Mouse (Mus musculus) kidney, postnatal 0 days (tissue): ENCODE data around the gene Catsper1. TPM values are rescaled to one million over a fixed set of nuclear protein-coding genes. Genes with fewer than 3 reads are reported as not detected.

Experiments used
- ATAC-seq: fragments of 200-750 bp; cut with Nextera tagmentation; replicated peaks from 2 replicates; pipeline ENCODE4 v1.8.0; 2017; ENCODE audit warnings: low read depth, moderate number of reproducible peaks, moderate TSS enrichment, moderate library complexity; ENCODE audit not compliant: low FRiP score
- DNase-seq: peaks from one replicate; pipeline ENCODE4 v3.0.0-alpha.2; 2016; ENCODE audit warnings: low spot score
- H3K27ac ChIP-seq: fragments of 300-500 bp; sonication (generic); 2 replicates; pipeline ENCODE4 v1.5.1; 2014; ENCODE audit warnings: mild to moderate bottlenecking
- H3K27me3 ChIP-seq: fragments of 300-500 bp; sonication (generic); 2 replicates; pipeline ENCODE4 v1.6.1; 2014; ENCODE audit warnings: low read length, mixed read lengths; ENCODE audit not compliant: insufficient read depth
- H3K36me3 ChIP-seq: fragments of 300-500 bp; sonication (generic); 2 replicates; pipeline ENCODE4 v1.6.1; 2014; ENCODE audit warnings: low read length, mixed read lengths; ENCODE audit not compliant: insufficient read depth
- H3K4me1 ChIP-seq: fragments of 300-500 bp; sonication (generic); replicated peaks from 2 replicates; pipeline ENCODE4 v1.6.1; 2014; ENCODE audit warnings: antibody characterized with exemption, low read length, mixed read lengths; ENCODE audit not compliant: insufficient read depth
- H3K4me2 ChIP-seq: fragments of 300-500 bp; sonication (generic); 2 replicates; pipeline ENCODE4 v1.6.1; 2014; ENCODE audit warnings: mild to moderate bottlenecking, low read length, moderate library complexity, mixed read lengths
- H3K4me3 ChIP-seq: fragments of 300-500 bp; sonication (generic); replicated peaks from 2 replicates; pipeline ENCODE4 v1.5.1; 2014; ENCODE audit warnings: low read depth, low read length
- H3K9ac ChIP-seq: fragments of 300-500 bp; sonication (generic); 2 replicates; pipeline ENCODE4 v1.6.1; 2014; ENCODE audit warnings: low read depth, low read length
- H3K9me3 ChIP-seq: fragments of 300-500 bp; sonication (generic); replicated peaks from 2 replicates; pipeline ENCODE4 v1.6.1; 2016; ENCODE audit warnings: low read length, inconsistent platforms, mixed read lengths
- CTCF ChIP-seq: IDR thresholded peaks from 2 replicates; pipeline ENCODE4 v1.5.1; 2016; ENCODE audit warnings: antibody characterized with exemption, low read depth, mild to moderate bottlenecking, moderate library complexity
- WGBS: fragments of 180-500 bp; shearing (Covaris S2); extraction: QIAGEN DNeasy Blood & Tissue Kit; methylation state at CpG from one replicate; pipeline ENCODE4 v1.1.7; 2014; 5-methylcytosine and 5-hydroxymethylcytosine counted together
- polyA plus RNA-seq: library from polyadenylated mRNA; unstranded; fragments of >200 nt; fragmentation: Nextera tagmentation; extraction: Ambion mirVana; gene quantifications from 2 replicates; pipeline ENCODE4 v1.2.1, GENCODE M21; 2015

The Catsper1 gene
- polyA plus RNA-seq, 1 experiment from 2014 or later = not detected

GRCm38 (mm10) chr19:5302455-5302854 is 33.1 kb upstream of the Catsper1 start:
- Histone ChIP-seq H3K9ac (no peak overlapping the region), H3K4me1 (peaks cover 8% of the 10 kb centered on the region; the same call in 1 of the 2 replicates), H3K4me3 (no peak overlapping the region), H3K27me3 (no peaks in the 10 kb centered on the region), H3K9me3 (no peaks in the 10 kb centered on the region), H3K4me2 (no peak overlapping the region), H3K36me3 (no peaks in the 10 kb centered on the region), H3K27ac (no peak overlapping the region)
- DNase-seq (peak; percentile 80), ATAC-seq (no peak)
- TF ChIP-seq CTCF = peak; percentile 82
- WGBS = 17% methylated on average over 4 of the region's 4 CpGs

DNA sequence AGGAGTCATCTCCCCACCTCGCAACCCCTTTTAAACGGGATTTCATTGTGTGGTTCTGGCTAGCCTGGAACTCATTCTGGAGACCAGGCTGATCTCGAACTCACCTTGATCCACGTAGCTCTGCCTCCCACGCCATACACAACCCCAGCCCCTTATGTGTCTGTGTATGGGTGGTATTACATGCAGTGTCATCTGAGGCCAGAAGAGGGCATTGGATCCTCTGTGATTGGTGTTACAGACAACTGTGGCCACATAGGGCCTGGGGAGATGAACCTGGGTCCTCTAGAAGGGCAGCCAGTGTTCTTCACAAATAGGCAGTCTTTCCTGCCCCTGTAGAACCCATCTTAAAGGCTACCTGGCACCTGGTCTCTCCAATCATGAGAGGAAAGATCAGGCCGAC is 29.3 kb upstream of the Catsper1 start:
- H3K27ac ChIP-seq = no peak overlapping the region
- no peaks in the 10 kb centered on the region for H3K4me1 ChIP-seq
- no peak overlapping the region for H3K9ac ChIP-seq
- peak; percentile 55 for TF ChIP-seq CTCF
- peak; percentile 21 for DNase-seq
- H3K9me3 ChIP-seq = no peaks in the 10 kb centered on the region
- H3K36me3 ChIP-seq = no peaks in the 10 kb centered on the region
- 82% methylated on average over 6 of the region's 6 CpGs for WGBS
- no peak overlapping the region for H3K4me2 ChIP-seq
- H3K4me3 ChIP-seq = no peak overlapping the region
- H3K27me3 ChIP-seq = no peaks in the 10 kb centered on the region
- ATAC-seq = 0 out of 2 replicates have a peak, but pooled peaks have one; percentile 5

- no peaks in the 10 kb centered on the region for H3K9me3 ChIP-seq
- ATAC-seq = 0 out of 2 replicates have a peak, but pooled peaks have one; percentile 25
These were observed 28.4 kb upstream of the Catsper1 start for GRCm38 (mm10) chr19:5306968-5307734.

GRCm38 (mm10) chr19:5309025-5309424 is 26.5 kb upstream of the Catsper1 start:
- no peak for DNase-seq
- no peak overlapping the region for H3K9ac ChIP-seq
- WGBS = 84% methylated on average over 7 of the region's 7 CpGs
- H3K27ac ChIP-seq = no peak overlapping the region
- no peaks in the 10 kb centered on the region for H3K36me3 ChIP-seq
- no peaks in the 10 kb centered on the region for H3K27me3 ChIP-seq
- no peak for TF ChIP-seq CTCF
- H3K9me3 ChIP-seq = no peaks in the 10 kb centered on the region
- ATAC-seq = no peak
- H3K4me3 ChIP-seq = no peak overlapping the region
- no peak overlapping the region for H3K4me2 ChIP-seq
- no peaks in the 10 kb centered on the region for H3K4me1 ChIP-seq

More at GRCm38 (mm10) chr19:5306968-5307734, 28.4 kb upstream of the Catsper1 start:
- H3K4me2 ChIP-seq = peak overlapping the region; percentile 37
- no peaks in the 10 kb centered on the region for H3K27me3 ChIP-seq
- no peak for TF ChIP-seq CTCF
- no peak overlapping the region for H3K27ac ChIP-seq
- no peaks in the 10 kb centered on the region for H3K36me3 ChIP-seq
- H3K9ac ChIP-seq = no peak overlapping the region
- no peak for DNase-seq
- no peaks in the 10 kb centered on the region for H3K4me1 ChIP-seq
- WGBS = 57% methylated on average over 98 of the region's 98 CpGs
- H3K4me3 ChIP-seq = no peak overlapping the region

- 89% methylated on average over 8 of the region's 8 CpGs for WGBS
- no peak overlapping the region for H3K4me2 ChIP-seq
- no peaks in the 10 kb centered on the region for H3K27me3 ChIP-seq
- DNase-seq (no peak), ATAC-seq (no peak)
- H3K4me1 ChIP-seq = no peaks in the 10 kb centered on the region
- no peak overlapping the region for H3K9ac ChIP-seq
- H3K27ac ChIP-seq = no peak overlapping the region
- no peaks in the 10 kb centered on the region for H3K36me3 ChIP-seq
- TF ChIP-seq CTCF = no peak
- no peak overlapping the region for H3K4me3 ChIP-seq
- H3K9me3 ChIP-seq = no peaks in the 10 kb centered on the region
These were observed 22.4 kb upstream of the Catsper1 start for GRCm38 (mm10) chr19:5313189-5313588.

GRCm38 (mm10) chr19:5323801-5324200 is 11.7 kb upstream of the Catsper1 start:
- Histone ChIP-seq H3K9ac (peak overlapping the region; percentile 37; the same call in 1 of the 2 replicates), H3K27ac (no peak overlapping the region), H3K27me3 (no peaks in the 10 kb centered on the region), H3K36me3 (no peaks in the 10 kb centered on the region), H3K4me3 (0 out of 2 replicates have a peak overlapping the region, but pooled peaks have one; percentile 9), H3K9me3 (no peaks in the 10 kb centered on the region), H3K4me1 (0 out of 2 replicates have a peak, but pooled peaks cover 3% of the 10 kb centered on the region), H3K4me2 (peak overlapping the region; percentile 45)
- DNase-seq = peak; percentile 57
- no peak for TF ChIP-seq CTCF
- WGBS = 30% methylated on average over 17 of the region's 17 CpGs
- peak; percentile 71; the same call in 1 of the 2 replicates for ATAC-seq
